26 mouse cellular contexts compared by ENCODE assay signal in the genomic region with DNA sequence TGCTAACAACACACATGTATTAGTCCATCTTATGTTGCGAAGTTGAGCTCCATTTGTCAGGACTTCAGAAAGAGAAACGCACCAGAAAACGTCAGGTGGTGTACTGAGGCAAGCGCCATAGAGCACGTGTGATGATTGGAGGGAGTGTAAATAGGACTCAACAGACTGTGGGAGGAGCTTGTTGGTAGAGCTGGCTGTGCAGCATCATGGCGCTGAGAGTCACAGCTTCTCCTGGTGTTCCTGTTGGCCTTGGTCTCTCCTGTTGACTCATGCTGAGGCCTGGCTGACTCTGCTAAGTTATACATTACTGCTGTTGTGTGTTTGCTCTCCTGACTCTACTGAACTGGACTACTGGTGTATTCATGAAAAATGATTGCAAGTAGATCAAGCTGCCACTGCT. TPM values are rescaled to one million over a fixed set of nuclear protein-coding genes. Genes with fewer than 3 reads are reported as not detected.
DNase-seq lines count a peak whose midpoint lies in the region; ATAC-seq lines count a peak whose summit lies in the region.
"Had no signal": no experiment of that assay in that cellular context is flagged by ENCODE, and none has a peak within 500 bp of the region (broad histone marks: within the 10 kb centered on the region; RNA-seq: fewer than 3 reads in every experiment).

No protein-coding gene starts in this region.

- no peaks in the 10 kb centered on the region for H3K9me3 ChIP-seq in liver, embryonic 16.5 days (replicated peaks; ENCODE audit: control insufficient read depth, low read length)
- H3K9me3 ChIP-seq: forebrain, embryonic 10.5 days; forebrain, embryonic 13.5 days; heart, embryonic 12.5 days; heart, embryonic 15.5 days; hindbrain, embryonic 10.5 days; hindbrain, embryonic 13.5 days had no signal

- H3K36me3 ChIP-seq in liver, embryonic 16.5 days (ENCODE audit: control insufficient read depth, insufficient read depth) = peaks cover 49% of the 10 kb centered on the region

- H3K9ac ChIP-seq in liver, embryonic 16.5 days (ENCODE audit: low read depth, low read length) = no peak overlapping the region
- H3K9ac ChIP-seq: forebrain, embryonic 13.5 days; heart, embryonic 12.5 days; heart, embryonic 15.5 days; hindbrain, embryonic 13.5 days had no signal

- H3K27ac ChIP-seq in liver, embryonic 16.5 days (ENCODE audit: low read length) = peak overlapping the region; percentile 30; the same call in 1 of the 2 replicates
- H3K27ac ChIP-seq: forebrain, embryonic 10.5 days; forebrain, embryonic 13.5 days; heart, embryonic 15.5 days; hindbrain, embryonic 10.5 days; hindbrain, embryonic 13.5 days had no signal

- no peak overlapping the region for H3K4me3 ChIP-seq in liver, embryonic 16.5 days (ENCODE audit: low read depth, low read length)
- H3K4me3 ChIP-seq: forebrain, embryonic 10.5 days; forebrain, embryonic 13.5 days; heart, embryonic 12.5 days; heart, embryonic 15.5 days; hindbrain, embryonic 10.5 days; hindbrain, embryonic 13.5 days had no signal

- 76% methylated on average over 6 of the region's 6 CpGs for WGBS in liver, embryonic 16.5 days (ENCODE audit: insufficient replicate concordance)

- H3K4me1 ChIP-seq in liver, embryonic 16.5 days (ENCODE audit: control insufficient read depth, low read depth, low read length) = peaks cover 21% of the 10 kb centered on the region
- H3K4me1 ChIP-seq: heart, embryonic 12.5 days; hindbrain, embryonic 10.5 days had no signal

- DNase-seq in adrenal gland, adult 2 months = peak; percentile 69
- no peak for DNase-seq in adrenal gland, postnatal 10 days
- DNase-seq in liver (no peak), 416B (ENCODE audit: low read depth) (peak; percentile 39), ZHBTc4 (ENCODE audit: low read depth, low spot score) (peak; percentile 54)
- DNase-seq in heart, adult 11 months = no peak
- DNase-seq: adrenal gland, postnatal 14 days; cerebellum, adult 18-20 months; cerebellum, adult 9-10 months; cerebellum, postnatal 14 days; gastrocnemius, postnatal 14 days; heart, adult 18-20 months; heart, postnatal 10 days; heart, postnatal 36 days had no signal

- ATAC-seq in liver, embryonic 16.5 days (ENCODE audit: low read depth) = peak; percentile 40
- ATAC-seq: CD4-positive, CD25-positive, alpha-beta regulatory T cell, adult 4 months; forebrain, embryonic 13.5 days; forebrain, embryonic 16.5 days; hindbrain, embryonic 16.5 days; intestine, embryonic 16.5 days had no signal

- no peaks in the 10 kb centered on the region for H3K27me3 ChIP-seq in liver, embryonic 16.5 days (ENCODE audit: control insufficient read depth, insufficient read depth, low read depth, low read length)
- H3K27me3 ChIP-seq: forebrain, embryonic 13.5 days; heart, embryonic 12.5 days; heart, embryonic 15.5 days; hindbrain, embryonic 13.5 days had no signal

- no peak overlapping the region for H3K4me2 ChIP-seq in liver, embryonic 16.5 days (ENCODE audit: low read depth, low read length)
- H3K4me2 ChIP-seq: forebrain, embryonic 13.5 days; heart, embryonic 12.5 days; heart, embryonic 15.5 days; hindbrain, embryonic 13.5 days had no signal

RNA-seq across cellular contexts. Expression of a gene that starts 7.2 kb away (rescaled TPM):
- total RNA-seq in adrenal gland, adult 2 months (2021) = 100 to 1,000 TPM; 157 to 185 TPM
- polyA plus RNA-seq in adrenal gland, adult 2 months (2012; rRNA removed) = 787 and 873 TPM in 2 replicates
- 100 to 1,000 TPM; 151 to 161 TPM for total RNA-seq in adrenal gland, postnatal 10 days (2021)
- 93.8 and 100 TPM in 2 replicates for polyA plus RNA-seq in liver, embryonic 16.5 days (2015; fragmentation: Nextera tagmentation; extraction: Ambion mirVana)

RNA-seq across cellular contexts. Expression of a gene that starts 14.3 kb away (rescaled TPM):
- under 1 TPM; 0.59 to 0.86 TPM for total RNA-seq in adrenal gland, adult 2 months (2021)
- polyA plus RNA-seq in adrenal gland, adult 2 months (2012; rRNA removed) = 0.39 and 0.89 TPM in 2 replicates
- total RNA-seq in adrenal gland, postnatal 10 days (2021) = 10 to 100 TPM; 18.1 to 42.6 TPM
- 39.9 and 45.9 TPM in 2 replicates for polyA plus RNA-seq in liver, embryonic 16.5 days (2015; fragmentation: Nextera tagmentation; extraction: Ambion mirVana)
- total RNA-seq: MEL had no signal
- polyA plus RNA-seq: CD4-positive, CD25-positive, alpha-beta regulatory T cell, adult 4 months had no signal

RNA-seq across cellular contexts. Expression of a gene that starts 22.1 kb away (rescaled TPM):
- 10 to 100 TPM; 62.9 to 80.9 TPM for total RNA-seq in adrenal gland, adult 2 months (2021)
- polyA plus RNA-seq in adrenal gland, adult 2 months (2012; rRNA removed) = 150 and 158 TPM in 2 replicates
- 10 to 100 TPM; 61.1 to 66.6 TPM for total RNA-seq in adrenal gland, postnatal 10 days (2021)
- 30.0 and 35.0 TPM in 2 replicates for polyA plus RNA-seq in liver, embryonic 16.5 days (2015; fragmentation: Nextera tagmentation; extraction: Ambion mirVana)

RNA-seq across cellular contexts. Expression of a gene that starts 43.1 kb away (rescaled TPM):
- 10 to 100 TPM; 40.5 to 77.9 TPM for total RNA-seq in adrenal gland, adult 2 months (2021)
- 75.0 and 95.7 TPM in 2 replicates for polyA plus RNA-seq in adrenal gland, adult 2 months (2012; rRNA removed)
- 10 to 100 TPM; 31.8 to 42.4 TPM for total RNA-seq in adrenal gland, postnatal 10 days (2021)
- polyA plus RNA-seq in liver, embryonic 16.5 days (2015; fragmentation: Nextera tagmentation; extraction: Ambion mirVana) = 15.5 and 16.6 TPM in 2 replicates

RNA-seq across cellular contexts. Expression of a gene that starts 53.0 kb away (rescaled TPM):
- 100 to 1,000 TPM; 198 to 288 TPM for total RNA-seq in adrenal gland, adult 2 months (2021)
- polyA plus RNA-seq in adrenal gland, adult 2 months (2012; rRNA removed) = 495 and 554 TPM in 2 replicates
- 100 to 1,000 TPM; 190 to 191 TPM for total RNA-seq in adrenal gland, postnatal 10 days (2021)
- polyA plus RNA-seq in liver, embryonic 16.5 days (2015; fragmentation: Nextera tagmentation; extraction: Ambion mirVana) = 55.3 and 57.3 TPM in 2 replicates

Comparison
In these comparisons a context has a peak if more than half of its experiments do, and no peak if none do; other contexts are left out.
1. DNase-seq: peak in adrenal gland, adult 2 months (single experiment), 416B (single experiment) and ZHBTc4 (single experiment); none in adrenal gland, postnatal 10 days (single experiment), liver (single experiment) and heart, adult 11 months (single experiment).
2. RNA of a gene that starts 14.3 kb away (total RNA-seq): 18.1 to 42.6 TPM in adrenal gland, postnatal 10 days; 0.59 to 0.86 TPM in adrenal gland, adult 2 months; every median in the first group is over 10 times any median in the second.